Mouse (Mus musculus): ENCODE results near the gene Prox2.

DNA sequence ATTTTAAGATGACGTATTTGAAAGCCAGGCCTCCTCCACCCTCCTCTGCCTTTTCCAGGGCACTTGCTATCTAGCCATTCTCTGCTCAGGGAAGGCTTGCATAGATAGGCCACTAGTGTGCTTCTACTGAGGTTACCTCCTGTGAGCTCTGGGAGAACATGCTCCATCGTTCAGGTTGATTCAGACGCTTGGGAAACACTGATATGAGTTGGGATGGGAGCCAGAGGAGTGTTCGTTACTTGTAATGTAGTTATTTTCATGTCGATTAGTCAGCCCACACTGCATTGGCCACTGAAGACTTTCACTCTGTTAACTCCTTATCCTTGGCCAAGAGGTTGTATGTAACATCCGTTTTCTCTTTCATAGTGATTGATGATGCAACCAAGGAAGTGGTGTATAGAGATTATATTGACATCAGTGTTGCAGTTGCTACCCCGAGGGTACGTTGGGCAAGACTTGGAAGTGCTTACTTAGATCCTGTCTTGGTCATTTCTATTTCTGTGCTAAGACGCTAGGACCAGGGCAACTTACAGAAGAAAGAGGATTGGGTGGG is 18.9 kb upstream of the Prox2 start:
- TF ChIP-seq CTCF (conservative IDR thresholded peaks at IDR 0.05; ENCODE audit: low read length) (no peak), NANOG (IDR thresholded peaks at IDR 0.05; ENCODE audit: borderline replicate concordance, low read length) (no peak)
